Mouse (Mus musculus) brain, adult 2 months (tissue): Measurements from ENCODE around the gene Slc11a2.
"Not testable (repeated sequence)": the region's sequence is repeated elsewhere in the genome, so short reads cannot be mapped to it uniquely, and the experiment has no call there.

Source experiments
- DNase-seq: peaks from one replicate; pipeline ENCODE4 v3.0.0; 2011; ENCODE audit warnings: low read depth, low spot score

Gene Slc11a2

DNA sequence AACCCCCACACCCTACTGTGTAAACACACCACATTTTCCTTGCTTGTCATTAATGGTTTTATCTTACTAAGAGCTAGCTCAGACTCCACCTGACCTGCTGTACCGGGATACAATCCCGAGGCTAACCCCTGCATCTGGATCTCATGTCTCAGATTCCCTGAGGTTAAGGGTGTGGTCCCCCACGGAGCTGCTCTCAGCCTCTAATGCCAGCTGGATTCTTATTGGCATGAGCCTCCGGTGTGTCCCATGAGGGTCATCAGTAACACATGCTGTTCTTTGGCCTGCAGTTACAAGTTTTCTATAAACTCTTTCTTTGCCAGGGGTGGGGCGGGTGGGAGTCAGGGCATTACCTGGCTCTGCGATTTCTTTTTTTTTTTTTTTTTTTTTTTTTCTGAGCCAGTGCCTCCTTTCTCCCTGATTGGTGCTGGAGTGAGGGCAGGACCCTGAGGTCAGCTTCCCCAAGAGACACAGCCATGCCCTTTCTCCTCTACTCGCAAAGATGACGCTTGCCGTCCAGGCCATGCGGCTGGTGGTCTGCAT lies 72.1 kb downstream of the Slc11a2 start, which contains the start of the genes Methig1 and Mettl7a2:
TSS of gene Methig1 (plus strand) at position 439 of the 540 bp plus-strand sequence.
TSS of gene Mettl7a2 (plus strand) at position 490 of the 540 bp plus-strand sequence.
- DNase-seq = no peak

DNA sequence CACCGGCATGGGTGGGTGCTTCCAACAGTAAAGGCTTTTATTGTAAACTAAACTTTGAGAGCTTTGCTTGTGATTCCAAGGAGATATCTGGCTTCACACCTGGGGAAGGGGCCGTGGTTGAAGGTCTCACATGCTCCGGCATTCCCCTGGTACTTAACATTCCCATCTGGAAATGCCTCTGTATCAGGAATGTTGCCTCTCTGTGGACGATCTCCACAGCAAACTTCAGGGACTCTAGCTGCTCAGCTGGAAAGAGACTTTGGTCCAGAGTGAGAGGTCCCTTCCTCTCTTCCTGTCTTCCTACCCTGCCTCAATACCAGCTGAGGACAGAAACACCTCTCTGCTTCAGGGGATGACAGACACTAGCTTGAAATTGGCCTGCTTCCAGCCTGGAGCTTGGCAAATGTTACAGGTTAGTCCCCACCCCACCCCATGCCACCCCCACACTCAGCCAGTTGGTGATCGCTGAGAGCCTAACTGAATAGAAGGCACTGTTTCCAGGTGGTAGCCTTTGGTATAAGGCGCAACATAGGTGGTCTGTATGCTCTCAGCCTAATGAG lies 73.3 kb downstream of the Slc11a2 start:
- no peak for DNase-seq

DNA sequence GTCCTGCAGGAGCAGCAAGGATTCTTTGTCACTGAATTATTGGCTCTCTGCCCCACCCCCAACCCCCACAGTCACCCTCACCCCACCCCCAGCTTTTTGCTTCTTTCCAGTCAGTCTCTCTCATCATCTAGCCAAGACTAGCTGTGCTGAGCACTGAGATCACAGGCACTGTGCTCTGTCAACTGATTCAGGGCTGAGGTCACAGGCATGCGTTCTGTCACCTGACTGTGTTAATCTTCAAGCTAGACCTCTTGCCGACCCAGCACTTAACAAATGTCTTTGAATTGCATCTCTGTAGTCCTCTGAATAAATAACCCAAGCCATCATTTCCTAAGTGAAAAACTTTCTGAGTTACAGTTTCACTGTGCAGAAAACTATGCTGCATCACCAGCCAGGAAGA lies 75.4 kb downstream of the Slc11a2 start:
- DNase-seq = no peak

DNA sequence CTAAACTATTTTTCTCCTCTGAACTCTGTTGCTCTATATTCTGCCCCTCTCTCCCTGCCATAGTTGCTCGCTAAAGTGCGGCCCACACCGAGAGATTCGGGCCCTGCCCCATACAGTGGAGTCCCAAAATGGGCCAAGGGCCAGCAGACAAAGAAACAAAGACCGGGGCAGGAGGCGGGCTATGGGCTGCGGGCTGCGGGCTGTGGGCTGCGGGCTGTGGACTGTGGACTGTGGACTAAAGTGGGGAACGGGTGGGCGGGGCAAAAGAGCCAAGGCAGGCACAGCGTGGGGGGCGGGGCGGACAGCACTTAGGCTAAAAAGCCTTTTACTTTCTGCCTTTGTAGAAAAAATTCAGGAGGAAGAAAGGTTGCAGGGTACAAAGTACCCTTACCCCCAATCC lies 78.1 kb downstream of the Slc11a2 start:
- no peak for DNase-seq

DNA sequence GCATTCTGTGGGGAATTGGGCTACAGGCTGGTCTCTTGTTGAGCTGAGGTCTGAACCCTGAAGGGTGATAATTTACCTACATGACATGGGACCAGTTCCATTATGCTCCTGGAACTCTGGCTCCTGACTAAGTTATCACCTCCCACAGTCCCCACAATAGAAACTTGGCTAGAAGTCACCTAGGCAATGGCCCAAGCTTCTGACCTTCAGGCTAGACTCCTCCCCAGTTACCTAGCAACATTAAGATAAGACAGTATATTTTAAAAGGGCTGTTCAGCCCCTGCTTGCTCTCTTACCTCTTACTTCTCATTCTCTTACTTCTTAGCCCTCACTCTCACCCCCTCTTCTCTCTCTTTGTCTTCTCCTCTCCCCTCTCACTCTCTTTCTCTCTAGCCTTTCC lies 79.4 kb downstream of the Slc11a2 start:
- no peak for DNase-seq

DNA sequence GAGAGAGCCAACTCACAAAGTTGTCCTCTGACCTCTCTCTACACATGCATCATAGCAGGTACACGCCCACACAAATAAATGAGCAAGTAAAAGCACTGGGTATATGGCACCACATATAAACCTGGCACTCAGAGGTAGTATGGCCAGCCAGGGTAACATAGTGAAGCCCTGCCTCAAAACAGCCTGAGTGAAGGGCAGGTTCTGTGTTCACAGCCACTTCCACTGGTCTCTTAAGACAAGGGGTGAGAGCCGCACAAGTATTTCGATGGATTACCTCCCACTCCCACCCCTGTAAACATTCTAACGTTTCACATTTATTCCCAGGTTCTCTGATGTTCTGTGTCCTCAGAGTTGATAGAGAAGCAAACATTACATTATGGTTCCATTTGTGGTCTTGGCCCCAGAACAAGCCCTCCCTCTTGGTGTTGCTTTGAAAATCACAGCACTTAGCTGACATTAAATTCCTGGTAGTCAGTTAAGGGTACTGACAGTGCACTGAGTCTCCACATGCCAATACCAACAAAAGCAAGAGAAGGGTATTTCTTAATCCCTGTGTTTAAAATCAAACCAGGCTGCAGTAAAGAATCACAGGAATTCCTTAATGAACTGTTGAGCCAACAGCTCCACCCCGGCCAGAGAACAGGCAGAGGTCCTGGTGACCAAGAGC lies 83.4 kb downstream of the Slc11a2 start:
- not testable (repeated sequence) for DNase-seq
